Comparison of ENCODE assay signal across 8 mouse cellular contexts in genomic region chr19:38915677-38916076, GRCm38 (mm10). TPM values are rescaled to one million over a fixed set of nuclear protein-coding genes. Genes with fewer than 3 reads are reported as not detected.
DNase-seq lines count a peak whose midpoint lies in the region; ATAC-seq lines count a peak whose summit lies in the region.

No protein-coding gene starts in this region.

- H3K9me3 ChIP-seq in kidney, embryonic 14.5 days (ENCODE audit: control insufficient read depth, low read length), result no peaks in the 10 kb centered on the region

- no peak overlapping the region for H3K27ac ChIP-seq in kidney, embryonic 14.5 days (ENCODE audit: low read depth, low read length)

- no peak overlapping the region for H3K4me3 ChIP-seq in kidney, embryonic 14.5 days (ENCODE audit: low read length)

- H3K27me3 ChIP-seq in kidney, embryonic 14.5 days (ENCODE audit: control insufficient read depth, insufficient read depth, low read length), result no peaks in the 10 kb centered on the region

- H3K4me2 ChIP-seq in kidney, embryonic 14.5 days (replicated peaks; ENCODE audit: low read depth, low read length), result no peak overlapping the region

- no peak overlapping the region for H3K9ac ChIP-seq in kidney, embryonic 14.5 days (ENCODE audit: low read depth, low read length)

- ATAC-seq in kidney, embryonic 14.5 days (ENCODE audit: low FRiP score, low TSS enrichment), result no peak
- ATAC-seq in common myeloid progenitor, adult 5-6 weeks (replicated peaks; ENCODE audit: low read depth, poor library complexity, severe bottlenecking), result peak; percentile 91
- ATAC-seq in megakaryocyte, adult 5-6 weeks (ENCODE audit: poor library complexity, severe bottlenecking), result peak; percentile 59; the same call in 1 of the 2 replicates

- WGBS in kidney, embryonic 14.5 days, result 65% methylated on average over 3 of the region's 3 CpGs

- DNase-seq in kidney, adult 9 months, result peak; percentile 48
- DNase-seq in CD4-positive, CD25-positive, alpha-beta regulatory T cell, adult 2 months (ENCODE audit: low read depth, low spot score), result peak; percentile 55
- peak; percentile 10 for DNase-seq in MEL-GATA-1-ER (ENCODE audit: extremely low read depth, low read depth)
- DNase-seq in induced T-regulatory cell, adult 2 months (ENCODE audit: low read depth), result peak; percentile 54
- no peak for DNase-seq in MN1 (ENCODE audit: low spot score)

- H3K4me1 ChIP-seq in kidney, embryonic 14.5 days (ENCODE audit: control insufficient read depth, insufficient read depth, low read length), result no peaks in the 10 kb centered on the region

- peaks cover 19% of the 10 kb centered on the region; the same call in 1 of the 2 replicates for H3K36me3 ChIP-seq in kidney, embryonic 14.5 days (ENCODE audit: control insufficient read depth, insufficient read depth, low read length)

RNA-seq across cellular contexts. Expression of gene Hells, which starts 15.0 kb away (rescaled TPM):
- 56.1 and 57.7 TPM in 2 replicates for polyA plus RNA-seq in kidney, embryonic 14.5 days (2014; fragmentation: Nextera tagmentation; extraction: Ambion mirVana)
- 92.8 and 110 TPM in 2 replicates for total RNA-seq in common myeloid progenitor, adult 5-6 weeks (2017)
- 54.8 and 63.1 TPM in 2 replicates for total RNA-seq in megakaryocyte, adult 5-6 weeks (2015)
- total RNA-seq in megakaryocyte, adult 5-6 weeks (2017), result 51.6 and 55.5 TPM in 2 replicates
